Mouse (Mus musculus): ENCODE measurements at regions not wholly inside any gene's neighbourhood (a gene's known extent, or its start where the extent isn't known, plus 50 kb on each side); places are given as distances from the start of the nearest gene placed in this dataset.

- DNase-seq: no peak
These were observed 420.0 kb downstream of the Vrk1 start for GRCm38 (mm10) chr12:106429991-106430390.

GRCm38 (mm10) chr12:106445151-106445550 is 435.1 kb downstream of the Vrk1 start:
- no peak for DNase-seq

- DNase-seq: no peak
These were observed 435.9 kb downstream of the Vrk1 start for GRCm38 (mm10) chr12:106445976-106446375.

- DNase-seq: no peak
These were observed 437.0 kb downstream of the Vrk1 start for GRCm38 (mm10) chr12:106446876-106447532.

- DNase-seq: no peak
These were observed 438.5 kb downstream of the Vrk1 start for GRCm38 (mm10) chr12:106448551-106448950.

- no peak for DNase-seq
These were observed 443.5 kb downstream of the Vrk1 start for GRCm38 (mm10) chr12:106453491-106453890.

- DNase-seq: no peak
These were observed 448.2 kb downstream of the Vrk1 start for GRCm38 (mm10) chr12:106458215-106458614.

GRCm38 (mm10) chr12:106460650-106461049 is 450.6 kb downstream of the Vrk1 start:
- DNase-seq: no peak

GRCm38 (mm10) chr12:106462281-106462680 is 452.3 kb downstream of the Vrk1 start:
- no peak for DNase-seq

- DNase-seq: no peak
These were observed 454.7 kb downstream of the Vrk1 start for GRCm38 (mm10) chr12:106464701-106465100.

- DNase-seq: no peak
These were observed 458.3 kb downstream of the Vrk1 start for GRCm38 (mm10) chr12:106468173-106468860.

GRCm38 (mm10) chr12:106474501-106475165 is 464.6 kb downstream of the Vrk1 start:
- no peak for DNase-seq

GRCm38 (mm10) chr12:106475486-106476050 is 465.5 kb downstream of the Vrk1 start:
- DNase-seq: no peak

GRCm38 (mm10) chr12:106477040-106477665 is 467.1 kb downstream of the Vrk1 start:
- DNase-seq: no peak

GRCm38 (mm10) chr12:106477731-106478130 is 467.7 kb downstream of the Vrk1 start:
- no peak for DNase-seq

GRCm38 (mm10) chr12:106478381-106478781 is 468.4 kb downstream of the Vrk1 start:
- DNase-seq: no peak

- DNase-seq: no peak
These were observed 469.2 kb downstream of the Vrk1 start for GRCm38 (mm10) chr12:106479067-106479877.

- no peak for DNase-seq
These were observed 469.8 kb downstream of the Vrk1 start for GRCm38 (mm10) chr12:106479878-106480194.

GRCm38 (mm10) chr12:106480281-106481060 is 470.4 kb downstream of the Vrk1 start:
- no peak for DNase-seq

- no peak for DNase-seq
These were observed 491.7 kb downstream of the Vrk1 start for GRCm38 (mm10) chr12:106501622-106502327.

GRCm38 (mm10) chr12:106504285-106504684 is 494.3 kb downstream of the Vrk1 start:
- no peak for DNase-seq
